Mouse (Mus musculus) midbrain, postnatal 0 days (tissue): Measurements from ENCODE around the gene Exoc3l. TPM values are rescaled to one million over a fixed set of nuclear protein-coding genes. Genes with fewer than 3 reads are reported as not detected.
"Not testable (repeated sequence)": the region's sequence is repeated elsewhere in the genome, so short reads cannot be mapped to it uniquely, and the experiment has no call there.

ENCODE experiments used
- ATAC-seq: fragments of 200-750 bp; cut with Nextera tagmentation; 2 replicates; pipeline ENCODE4 v1.8.0; 2017; ENCODE audit warnings: moderate number of reproducible peaks, mild to moderate bottlenecking, moderate TSS enrichment, moderate library complexity; ENCODE audit not compliant: low FRiP score
- DNase-seq: peaks from one replicate; pipeline ENCODE4 v3.0.0-alpha.2; 2015; ENCODE audit warnings: low spot score
- H3K27ac ChIP-seq: fragments of 300-500 bp; sonication (generic); 2 replicates; pipeline ENCODE4 v1.5.1; 2014; ENCODE audit warnings: low read depth, mild to moderate bottlenecking, low read length, mixed read lengths
- H3K27me3 ChIP-seq: fragments of 300-500 bp; sonication (generic); 2 replicates; pipeline ENCODE4 v1.6.1; 2014; ENCODE audit warnings: low read length, control low read depth, mixed read lengths; ENCODE audit not compliant: insufficient read depth
- H3K36me3 ChIP-seq: fragments of 300-500 bp; sonication (generic); 2 replicates; pipeline ENCODE4 v1.6.1; 2014; ENCODE audit warnings: low read length, control low read depth, mixed read lengths; ENCODE audit not compliant: insufficient read depth
- H3K4me1 ChIP-seq: fragments of 300-500 bp; sonication (generic); 2 replicates; pipeline ENCODE4 v1.6.1; 2014; ENCODE audit warnings: mild to moderate bottlenecking, control low read depth, antibody characterized with exemption, low read length, mixed read lengths; ENCODE audit not compliant: insufficient read depth
- H3K4me2 ChIP-seq: fragments of 300-500 bp; sonication (generic); 2 replicates; pipeline ENCODE4 v1.6.1; 2014; ENCODE audit warnings: low read depth, mild to moderate bottlenecking, low read length, mixed read lengths; ENCODE audit not compliant: poor library complexity, severe bottlenecking
- H3K4me3 ChIP-seq: fragments of 300-500 bp; sonication (generic); 2 replicates; pipeline ENCODE4 v1.5.1; 2014; ENCODE audit warnings: low read depth, mild to moderate bottlenecking, low read length, moderate library complexity
- H3K9ac ChIP-seq: fragments of 300-500 bp; sonication (generic); replicated peaks from 2 replicates; pipeline ENCODE4 v1.6.1; 2014; ENCODE audit warnings: mild to moderate bottlenecking, low read length, moderate library complexity, mixed read lengths; ENCODE audit not compliant: poor library complexity, severe bottlenecking
- H3K9me3 ChIP-seq: fragments of 300-500 bp; sonication (generic); 2 replicates; pipeline ENCODE4 v1.6.1; 2016; ENCODE audit warnings: low read length, control low read depth
- CTCF ChIP-seq: IDR thresholded peaks from 2 replicates; pipeline ENCODE4 v1.5.1; 2016; ENCODE audit warnings: antibody characterized with exemption, mild to moderate bottlenecking
- WGBS: fragments of 180-500 bp; shearing (Covaris S2); extraction: QIAGEN DNeasy Blood & Tissue Kit; methylation state at CpG from one replicate; pipeline ENCODE4 v1.1.7; 2014; 5-methylcytosine and 5-hydroxymethylcytosine counted together
- polyA plus RNA-seq: library from polyadenylated mRNA; unstranded; fragments of >200 nt; fragmentation: Nextera tagmentation; extraction: Ambion mirVana; gene quantifications from 2 replicates; pipeline ENCODE4 v1.2.1, GENCODE M21; 2015
- total RNA-seq: library from RNA; depleted of rRNA; stranded (reverse); fragments of >200 nt; gene quantifications from 2 replicates; pipeline ENCODE4 v1.2.3, GENCODE M21; 2014

Exoc3l gene
- total and polyA plus RNA-seq, 2 experiments from 2014 or later = 2.0 to 6.8 TPM

DNA sequence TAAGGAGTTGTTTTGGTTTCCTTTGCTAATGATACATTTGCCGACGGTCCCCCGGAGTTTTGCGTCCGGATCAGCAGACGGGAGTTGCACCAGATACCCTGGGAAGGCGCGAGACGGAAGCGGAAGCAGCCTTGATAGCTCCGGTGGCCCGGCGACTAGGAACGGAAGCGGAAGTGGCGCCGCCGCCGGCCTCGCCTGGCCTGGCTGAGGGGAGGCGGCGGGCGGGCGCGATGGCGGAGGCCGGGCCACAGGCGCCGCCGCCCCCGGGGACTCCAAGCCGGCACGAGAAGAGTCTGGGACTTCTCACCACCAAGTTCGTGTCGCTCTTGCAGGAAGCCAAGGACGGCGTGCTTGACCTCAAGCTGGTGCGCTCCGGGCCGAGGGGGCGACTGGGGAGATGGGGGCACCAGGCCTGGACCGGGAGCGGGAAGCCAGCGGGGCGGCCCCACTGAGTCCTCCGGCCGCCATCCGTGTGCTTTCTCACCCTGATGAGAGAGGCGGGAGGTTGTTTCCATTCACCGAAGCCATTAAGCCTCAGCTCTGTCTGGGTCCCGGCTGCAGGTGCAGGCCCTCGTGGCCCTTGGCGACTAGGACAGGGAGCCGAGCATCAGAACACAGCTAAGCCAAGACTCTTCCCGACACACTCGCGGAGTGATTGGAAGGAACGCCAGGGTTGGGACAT lies 1.8 kb upstream of the Exoc3l start, which contains the start of gene E2f4:
TSS of gene E2f4 (plus strand) at position 153 of the 682 bp plus-strand sequence.
- H3K9ac ChIP-seq = peak within 1 kb of the TSS; percentile 81
- H3K4me1 ChIP-seq = peaks cover 9% of the 10 kb centered on the region; the same call in 1 of the 2 replicates
- peak; percentile 84 for ATAC-seq
- no peaks in the 10 kb centered on the region for H3K9me3 ChIP-seq
- DNase-seq = peak; percentile 95
- peak within 1 kb of the TSS; percentile 96 for H3K4me2 ChIP-seq
- H3K4me3 ChIP-seq = peak within 1 kb of the TSS; percentile 74
- H3K27ac ChIP-seq = peak within 1 kb of the TSS; percentile 70
- no peak for TF ChIP-seq CTCF
- WGBS = under 1% methylated on average over 55 of the region's 58 CpGs
- peaks cover 24% of the 10 kb centered on the region for H3K36me3 ChIP-seq
- no peaks in the 10 kb centered on the region for H3K27me3 ChIP-seq

DNA sequence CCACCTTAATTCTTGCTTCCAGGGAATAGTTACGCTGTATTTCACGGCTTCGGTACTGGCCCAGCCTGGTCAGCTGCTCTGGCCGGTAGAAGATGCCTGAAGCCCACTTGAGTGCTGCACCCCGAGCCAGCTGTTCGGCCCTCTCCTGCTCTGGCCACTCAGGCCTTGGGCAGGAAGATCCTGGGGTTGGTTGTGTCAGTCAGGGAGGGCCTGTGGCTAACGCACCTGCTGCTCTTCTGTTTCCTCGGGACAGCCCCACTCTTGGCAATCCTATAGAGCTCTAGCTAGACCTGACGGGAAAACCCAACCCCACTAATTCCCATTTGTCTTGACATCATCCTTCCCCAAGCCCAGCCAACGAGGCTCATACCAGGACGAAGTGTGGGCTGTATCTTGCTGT lies 645 bp downstream of the Exoc3l start:
- Histone ChIP-seq H3K27ac (no peak overlapping the region), H3K36me3 (peaks cover 8% of the 10 kb centered on the region), H3K9ac (no peak overlapping the region), H3K4me1 (peaks cover 11% of the 10 kb centered on the region; the same call in 1 of the 2 replicates), H3K9me3 (no peaks in the 10 kb centered on the region), H3K27me3 (no peaks in the 10 kb centered on the region), H3K4me3 (no peak overlapping the region), H3K4me2 (no peak overlapping the region)
- no peak for DNase-seq
- WGBS = 64% methylated on average over 11 of the region's 11 CpGs
- TF ChIP-seq CTCF = no peak
- ATAC-seq = no peak

DNA sequence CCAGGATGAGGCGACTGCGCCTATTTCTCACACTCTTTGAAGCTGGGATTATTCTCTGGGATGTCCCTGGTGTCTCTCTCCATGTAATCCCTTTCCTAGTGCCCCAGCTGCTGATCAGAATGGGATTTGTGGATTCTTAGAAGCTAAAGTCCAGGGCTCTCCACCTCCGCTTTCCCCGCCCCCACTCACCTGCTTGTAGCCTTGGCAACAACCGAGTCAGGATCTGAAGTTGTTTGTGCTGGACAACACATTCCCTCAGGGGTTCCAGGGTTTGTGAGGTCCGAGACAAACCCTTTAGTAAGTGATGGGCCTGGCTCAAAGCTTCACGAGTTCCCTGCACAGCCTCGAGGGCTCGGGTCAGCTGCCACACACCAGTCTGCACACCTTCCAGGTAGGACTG lies 1.1 kb downstream of the Exoc3l start:
- H3K27me3 ChIP-seq = no peaks in the 10 kb centered on the region
- H3K4me3 ChIP-seq = no peak overlapping the region
- ATAC-seq = no peak
- H3K27ac ChIP-seq = no peak overlapping the region
- no peak for TF ChIP-seq CTCF
- no peak overlapping the region for H3K4me2 ChIP-seq
- H3K4me1 ChIP-seq = peaks cover 15% of the 10 kb centered on the region; the same call in 1 of the 2 replicates
- no peak for DNase-seq
- 0 out of 2 replicates have a peak, but pooled peaks cover 3% of the 10 kb centered on the region for H3K36me3 ChIP-seq
- H3K9ac ChIP-seq = no peak overlapping the region
- no peaks in the 10 kb centered on the region for H3K9me3 ChIP-seq
- 54% methylated on average over 9 of the region's 9 CpGs for WGBS

DNA sequence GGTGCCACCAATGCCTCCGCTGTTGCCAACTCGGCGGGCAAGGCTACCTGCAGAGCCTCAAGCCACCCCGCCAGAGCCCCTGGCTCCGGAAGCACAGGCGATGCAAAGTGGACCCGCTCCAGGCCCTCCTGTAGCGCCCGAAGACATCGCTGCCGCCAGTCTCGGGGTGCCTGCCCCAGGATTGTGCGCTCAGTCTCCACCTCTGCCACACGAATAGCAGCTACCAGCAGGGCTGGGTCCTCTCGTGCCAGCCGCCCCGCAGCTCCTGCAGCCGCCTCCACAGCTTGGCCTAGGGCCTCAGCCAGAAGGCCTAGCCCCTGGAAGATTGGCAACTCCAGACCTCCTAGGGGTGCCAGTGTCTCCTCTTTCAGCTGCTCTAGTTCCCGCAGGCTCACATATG lies 2.5 kb downstream of the Exoc3l start:
- TF ChIP-seq CTCF = no peak
- peaks cover 11% of the 10 kb centered on the region; the same call in 1 of the 2 replicates for H3K4me1 ChIP-seq

GRCm38 (mm10) chr8:105292471-105292870 lies 3.4 kb downstream of the Exoc3l start:
- DNase-seq = no peak
- no peak overlapping the region for H3K4me2 ChIP-seq
- H3K27ac ChIP-seq = no peak overlapping the region
- no peaks in the 10 kb centered on the region for H3K27me3 ChIP-seq
- ATAC-seq = no peak
- 80% methylated on average over 7 of the region's 7 CpGs for WGBS
- H3K4me1 ChIP-seq = 0 out of 2 replicates have a peak, but pooled peaks cover 8% of the 10 kb centered on the region
- H3K9me3 ChIP-seq = no peaks in the 10 kb centered on the region
- no peak for TF ChIP-seq CTCF
- no peak overlapping the region for H3K9ac ChIP-seq
- H3K36me3 ChIP-seq = no peaks in the 10 kb centered on the region
- no peak overlapping the region for H3K4me3 ChIP-seq

More for the DNA sequence above, 2.5 kb downstream of the Exoc3l start:
- no peaks in the 10 kb centered on the region for H3K36me3 ChIP-seq
- WGBS = 73% methylated on average over 19 of the region's 19 CpGs
- DNase-seq = no peak
- H3K27me3 ChIP-seq = no peaks in the 10 kb centered on the region
- H3K4me3 ChIP-seq = no peak overlapping the region
- H3K9me3 ChIP-seq = no peaks in the 10 kb centered on the region
- no peak for ATAC-seq
- H3K4me2 ChIP-seq = no peak overlapping the region
- no peak overlapping the region for H3K27ac ChIP-seq
- H3K9ac ChIP-seq = no peak overlapping the region

DNA sequence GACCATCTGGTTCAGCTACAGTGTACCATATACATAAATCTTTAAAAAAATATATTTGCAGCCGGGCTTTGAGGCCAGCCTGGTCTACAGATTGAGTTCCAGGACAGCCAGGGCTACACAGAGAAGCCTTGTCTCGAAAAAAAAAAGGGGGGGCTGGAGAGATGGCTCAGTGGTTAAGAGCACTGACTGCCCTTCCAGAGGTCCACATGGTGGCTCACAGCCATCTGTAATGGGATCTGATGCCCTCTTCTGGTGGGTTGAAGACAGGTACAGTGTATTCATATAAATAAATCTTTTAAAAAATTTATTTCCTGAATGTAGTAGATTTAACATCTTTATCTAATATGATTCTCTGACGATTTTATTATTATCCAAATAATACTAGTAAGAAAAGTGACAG lies 4.1 kb downstream of the Exoc3l start:
- WGBS = 66% methylated on average over 3 of the region's 3 CpGs
- H3K36me3 ChIP-seq, H3K27me3 ChIP-seq, H3K27ac ChIP-seq, H3K9ac ChIP-seq, DNase-seq, H3K9me3 ChIP-seq, ATAC-seq, H3K4me2 ChIP-seq, H3K4me3 ChIP-seq: not testable (repeated sequence)
- peak; percentile 44 for TF ChIP-seq CTCF
- H3K4me1 ChIP-seq = peaks cover 10% of the 10 kb centered on the region

DNA sequence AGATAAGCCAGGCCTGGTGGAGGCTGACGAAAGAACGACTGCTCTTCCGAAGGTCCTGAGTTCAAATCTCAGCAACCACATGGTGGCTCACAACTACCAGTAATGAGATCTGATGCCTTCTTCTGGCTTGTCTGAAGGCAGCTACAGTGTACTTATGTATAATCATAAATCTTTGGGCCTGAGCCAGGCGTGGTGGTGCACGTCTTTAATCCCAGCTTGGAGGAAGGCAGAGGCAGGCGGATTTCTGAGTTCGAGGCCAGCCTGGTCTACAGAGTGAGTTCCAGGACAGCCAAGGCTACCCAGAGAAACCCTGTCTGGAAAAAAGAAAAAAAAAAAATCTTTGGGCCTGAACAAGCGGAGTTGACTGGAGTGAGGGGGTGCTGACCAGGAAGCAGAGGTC lies 4.5 kb downstream of the Exoc3l start:
- H3K36me3 ChIP-seq, H3K4me2 ChIP-seq, ATAC-seq, H3K9me3 ChIP-seq, H3K27me3 ChIP-seq, H3K9ac ChIP-seq, DNase-seq, H3K4me3 ChIP-seq, H3K27ac ChIP-seq: not testable (repeated sequence)
- 82% methylated on average over 8 of the region's 8 CpGs for WGBS
- H3K4me1 ChIP-seq = peaks cover 13% of the 10 kb centered on the region
